Mouse (Mus musculus) CH12.LX (cell line): Measurements from ENCODE around the gene Lcn8. TPM values are rescaled to one million over a fixed set of nuclear protein-coding genes. Genes with fewer than 3 reads are reported as not detected.

ENCODE experiments used
- DNase-seq: peaks from one replicate; pipeline ENCODE4 v3.0.0-alpha.2; 2013; ENCODE audit errors: extremely low read depth
- H3K27ac ChIP-seq: 2 replicates; pipeline ENCODE4 v1.5.1; 2012; ENCODE audit warnings: low read depth, mild to moderate bottlenecking, control low read depth, moderate library complexity; ENCODE audit not compliant: insufficient read depth
- H3K27me3 ChIP-seq: replicated peaks from 2 replicates; pipeline ENCODE3; 2012; ENCODE audit warnings: inconsistent platforms
- H3K36me3 ChIP-seq, 2 experiments: replicated peaks in 1 of 2; 2 replicates each; pipeline versions ENCODE3 to v1.6.1; 2012; ENCODE audit warnings: inconsistent platforms in 1 of 2, low read length in 1 of 2, mild to moderate bottlenecking in 1 of 2, mixed read lengths in 1 of 2, moderate library complexity in 1 of 2; ENCODE audit not compliant: control insufficient read depth in 1 of 2, insufficient read depth in 1 of 2
- H3K4me1 ChIP-seq, 2 experiments: 2 replicates each; pipeline ENCODE4 v1.6.1; 2012; ENCODE audit warnings: inconsistent platforms in 1 of 2, moderate library complexity in 1 of 2; ENCODE audit not compliant: insufficient read depth in 2 of 2, control insufficient read depth in 1 of 2
- H3K4me2 ChIP-seq: 2 replicates; pipeline ENCODE4 v1.6.1; 2012; ENCODE audit warnings: low read depth, mild to moderate bottlenecking, control low read depth; ENCODE audit not compliant: poor library complexity, insufficient read depth, severe bottlenecking
- H3K4me3 ChIP-seq, 3 experiments: fragments of 150-350 bp in 1 of 3; sonication (generic) in 1 of 3; replicated peaks in 1 of 3; 2 replicates each; pipeline versions ENCODE3 to v1.5.1; 2011 to 2012; ENCODE audit warnings: low read depth in 2 of 3, low read length in 2 of 3, mild to moderate bottlenecking in 2 of 3, moderate library complexity in 2 of 3, control low read depth in 1 of 3, improper control_type of control experiment in 1 of 3, inconsistent platforms in 1 of 3, mixed read lengths in 1 of 3; ENCODE audit not compliant: poor library complexity in 1 of 3
- H3K79me2 ChIP-seq: replicated peaks from 2 replicates; pipeline ENCODE4 v1.6.1; 2012; ENCODE audit warnings: mild to moderate bottlenecking, moderate library complexity; ENCODE audit not compliant: control insufficient read depth, poor library complexity, insufficient read depth, severe bottlenecking; ENCODE audit errors: extremely low read depth
- H3K9ac ChIP-seq: 2 replicates; pipeline ENCODE4 v1.6.1; 2012; ENCODE audit warnings: low read depth, mild to moderate bottlenecking, control low read depth, moderate library complexity; ENCODE audit not compliant: insufficient read depth
- H3K9me3 ChIP-seq: replicated peaks from 2 replicates; pipeline ENCODE3; 2012; ENCODE audit warnings: low read length, inconsistent platforms, mixed read lengths
- CHD1 ChIP-seq: IDR thresholded peaks from 2 replicates; pipeline ENCODE4 v1.6.1; 2012; ENCODE audit warnings: low read depth, low read length, improper control_type of control experiment, inconsistent platforms
- CHD2 ChIP-seq: IDR thresholded peaks from 2 replicates; pipeline ENCODE4 v1.6.1; 2011; ENCODE audit warnings: low read length, improper control_type of control experiment
- E2F4 ChIP-seq: IDR thresholded peaks from 2 replicates; pipeline ENCODE4 v1.6.1; 2011; ENCODE audit warnings: low read depth, low read length, improper control_type of control experiment; ENCODE audit not compliant: insufficient replicate concordance
- ELF1 ChIP-seq: IDR thresholded peaks from 2 replicates; pipeline ENCODE4 v1.6.1; 2014; ENCODE audit warnings: low read depth, mild to moderate bottlenecking, inconsistent platforms, low read length, improper control_type of control experiment
- EP300 ChIP-seq: IDR thresholded peaks from 2 replicates; pipeline ENCODE4 v1.6.1; 2011; ENCODE audit warnings: low read length, improper control_type of control experiment
- HCFC1 ChIP-seq: IDR thresholded peaks from 2 replicates; pipeline ENCODE4 v1.6.1; 2012; ENCODE audit warnings: low read depth, mild to moderate bottlenecking, inconsistent platforms, low read length, improper control_type of control experiment
- KAT2A ChIP-seq: IDR thresholded peaks from 2 replicates; pipeline ENCODE4 v1.6.1; 2012; ENCODE audit warnings: low read length, improper control_type of control experiment, inconsistent platforms; ENCODE audit not compliant: insufficient replicate concordance
- MAFK ChIP-seq: IDR thresholded peaks from 2 replicates; pipeline ENCODE4 v1.6.1; 2011; ENCODE audit warnings: low read length, improper control_type of control experiment; ENCODE audit not compliant: insufficient replicate concordance
- MAZ ChIP-seq: IDR thresholded peaks from 2 replicates; pipeline ENCODE4 v1.6.1; 2012; ENCODE audit warnings: low read depth, mild to moderate bottlenecking, inconsistent platforms, low read length, improper control_type of control experiment, moderate library complexity
- MXI1 ChIP-seq: IDR thresholded peaks from 2 replicates; pipeline ENCODE4 v1.6.1; 2011; ENCODE audit warnings: mild to moderate bottlenecking, low read depth, low read length, improper control_type of control experiment
- MYC ChIP-seq: IDR thresholded peaks from 2 replicates; pipeline ENCODE4 v1.6.1; 2011; ENCODE audit warnings: low read depth, mild to moderate bottlenecking, improper control_type of control experiment, low read length
- NELFE ChIP-seq: IDR thresholded peaks from 2 replicates; pipeline ENCODE4 v1.6.1; 2011; ENCODE audit warnings: low read depth, low read length, improper control_type of control experiment
- NRF1 ChIP-seq: IDR thresholded peaks from 2 replicates; pipeline ENCODE4 v1.6.1; 2014; ENCODE audit warnings: low read depth, mild to moderate bottlenecking, inconsistent platforms, low read length, improper control_type of control experiment, moderate library complexity
- POLR2A ChIP-seq: IDR thresholded peaks from 2 replicates; pipeline ENCODE4 v1.6.1; 2011; ENCODE audit warnings: low read depth, mild to moderate bottlenecking, improper control_type of control experiment, low read length
- RAD21 ChIP-seq: IDR thresholded peaks from 2 replicates; pipeline ENCODE4 v1.6.1; 2011; ENCODE audit warnings: low read depth, mild to moderate bottlenecking, low read length, improper control_type of control experiment, moderate library complexity
- RCOR1 ChIP-seq: conservative IDR thresholded peaks from 2 replicates; pipeline ENCODE4 v1.6.1; 2012; ENCODE audit warnings: low read depth, mild to moderate bottlenecking, inconsistent platforms, low read length, improper control_type of control experiment
- SMC3 ChIP-seq: IDR thresholded peaks from 2 replicates; pipeline ENCODE4 v1.6.1; 2011; ENCODE audit warnings: low read depth, low read length, improper control_type of control experiment
- TBP ChIP-seq: conservative IDR thresholded peaks from 2 replicates; pipeline ENCODE4 v1.6.1; 2011; ENCODE audit warnings: low read depth, low read length, improper control_type of control experiment
- TCF12 ChIP-seq: IDR thresholded peaks from 2 replicates; pipeline ENCODE4 v1.6.1; 2014; ENCODE audit warnings: low read depth, mild to moderate bottlenecking, inconsistent platforms, low read length, improper control_type of control experiment
- UBTF ChIP-seq: IDR thresholded peaks from 2 replicates; pipeline ENCODE4 v1.6.1; 2012; ENCODE audit warnings: low read depth, mild to moderate bottlenecking, inconsistent platforms, low read length, improper control_type of control experiment, moderate library complexity
- USF1 ChIP-seq: IDR thresholded peaks from 2 replicates; pipeline ENCODE4 v1.6.1; 2014; ENCODE audit warnings: low read depth, mild to moderate bottlenecking, inconsistent platforms, low read length, improper control_type of control experiment
- ZKSCAN1 ChIP-seq: IDR thresholded peaks from 2 replicates; pipeline ENCODE4 v1.6.1; 2012; ENCODE audit warnings: low read depth, inconsistent platforms, low read length, improper control_type of control experiment, borderline replicate concordance
- dilution Hi-C: fragments of 300-500 bp; cut with MboI; formaldehyde crosslinking; loops from 2 replicates; pipeline ENCODE4 v1.14.3; 2020; ENCODE audit warnings: low sequenced_read_pairs; ENCODE audit not compliant: extremely low pct_unique_long_range_greater_than_20kb, extremely low pct_ligation_motif_present
- in situ Hi-C: fragments of 300-500 bp; cut with MboI; formaldehyde crosslinking; loops from 3 replicates; pipeline ENCODE4 v1.14.3; 2019; ENCODE audit warnings: low sequenced_read_pairs, low pct_ligation_motif_present, low pct_unique_long_range_greater_than_20kb, mixed read lengths
- polyA plus RNA-seq: library from polyadenylated mRNA; unstranded; fragments of >175 nt; gene quantifications from 2 replicates; pipeline ENCODE4 v1.2.1, GENCODE M21; 2012; ENCODE audit warnings: low read depth; ENCODE audit not compliant: insufficient read length
- total RNA-seq, 2 experiments: library from RNA; depleted of rRNA; stranded (reverse); fragments of 300-350 nt in 1 of 2; fragments of >200 nt in 1 of 2; gene quantifications; 2 replicates each; pipeline ENCODE4 v1.2.3; 2012 to 2014

Lcn8 gene
- total and polyA plus RNA-seq, 3 experiments: not detected

DNA sequence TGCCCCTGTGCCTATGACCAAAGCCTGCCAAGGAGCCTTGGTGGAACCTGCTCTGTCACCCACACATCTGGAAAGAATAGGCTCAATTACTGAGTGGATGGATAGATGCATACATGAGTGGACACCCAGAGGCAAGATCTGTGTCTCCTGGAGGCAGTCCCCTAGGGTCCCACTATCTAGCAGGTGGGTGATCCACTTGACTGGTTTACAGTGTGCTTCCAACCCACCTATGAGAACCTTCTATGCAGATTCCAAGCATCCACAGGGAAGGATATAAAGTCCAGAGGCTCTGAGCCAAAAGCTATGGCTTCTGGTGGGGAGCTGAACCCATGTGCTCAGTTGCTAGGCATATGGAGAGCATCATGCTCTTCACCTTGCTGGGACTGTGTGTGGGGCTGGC, 4.7 kb downstream of the Lcn8 start, which contains the start of gene Lcn5:
Gene Lcn5, plus strand, starts transcription at position 301 of the 400 bp plus-strand sequence.
- Histone ChIP-seq H3K36me3 (no peaks in the 10 kb centered on the region), H3K9ac (no peak within 1 kb of the TSS), H3K27ac (no peak within 1 kb of the TSS), H3K9me3 (no peaks in the 10 kb centered on the region), H3K4me3 (no peak within 1 kb of the TSS), H3K79me2 (no peaks in the 10 kb centered on the region), H3K27me3 (peaks cover 35% of the 10 kb centered on the region), H3K4me1 (peaks cover 15 to 20% of the 10 kb centered on the region in 2 experiments; a peak in 3 of 4 replicates), H3K4me2 (no peak within 1 kb of the TSS)
- dilution Hi-C loops (no loop called here), in situ Hi-C loops (no loop called here)
- DNase-seq: no peak
- TF ChIP-seq NELFE (no peak), KAT2A (no peak), ELF1 (no peak), CHD2 (no peak), EP300 (no peak), USF1 (no peak), POLR2A (no peak), ZKSCAN1 (no peak), MXI1 (no peak), RCOR1 (no peak), MAFK (no peak), HCFC1 (no peak), NRF1 (no peak), RAD21 (no peak), TBP (no peak), MYC (no peak), TCF12 (no peak), SMC3 (no peak)

- Histone ChIP-seq H3K4me3 (no peak overlapping the region), H3K79me2 (no peaks in the 10 kb centered on the region), H3K36me3 (no peaks in the 10 kb centered on the region), H3K4me1 (peaks cover 15 to 35% of the 10 kb centered on the region in 2 experiments), H3K9ac (no peak overlapping the region), H3K9me3 (no peaks in the 10 kb centered on the region), H3K27me3 (peaks cover 9% of the 10 kb centered on the region), H3K27ac (no peak overlapping the region), H3K4me2 (no peak overlapping the region)
- in situ Hi-C loops: no loop called here
- no peak for DNase-seq
- no peak for TF ChIP-seq MYC
- no peak for TF ChIP-seq UBTF
- no peak for TF ChIP-seq NRF1
- no peak for TF ChIP-seq KAT2A
- no peak for TF ChIP-seq SMC3
- TF ChIP-seq NELFE: no peak
- TF ChIP-seq E2F4: no peak
- no peak for TF ChIP-seq MAZ
- no peak for TF ChIP-seq CHD1
- no peak for TF ChIP-seq MAFK
- dilution Hi-C loops: no loop called here
Observed at GRCm38 (mm10) chr2:25660279-25660678, 7.4 kb downstream of the Lcn8 start.
